ENCODE assay signal across 33 mouse cellular contexts in the genomic region with DNA sequence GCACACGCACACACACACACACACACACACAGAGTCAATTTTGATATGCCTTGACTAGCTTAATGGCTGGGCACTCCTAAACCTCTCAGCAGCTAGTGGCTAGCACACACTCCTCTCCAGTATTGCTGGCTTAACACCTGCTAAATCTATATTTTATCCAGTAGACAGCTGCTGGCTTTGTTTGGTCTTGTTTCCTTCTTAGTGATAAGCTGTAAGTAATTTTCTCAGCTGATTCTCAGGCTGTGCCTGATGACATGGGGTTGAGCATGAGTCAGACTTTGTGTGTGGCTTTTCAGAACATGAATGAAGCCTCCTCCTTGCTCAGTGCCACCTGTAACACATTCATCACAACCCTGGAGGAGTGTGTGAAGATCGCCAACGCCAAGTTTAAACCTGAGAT. TPM values are rescaled to one million over a fixed set of nuclear protein-coding genes. Genes with fewer than 3 reads are reported as not detected.
A peak's percentile ranks its signal among the peaks of the same experiment; 100 is the strongest.
DNase-seq lines count a peak whose midpoint lies in the region; ATAC-seq and TF ChIP-seq lines count a peak whose summit lies in the region.
"Had no signal": no experiment of that assay in that cellular context is flagged by ENCODE, and none has a peak within 500 bp of the region (broad histone marks: within the 10 kb centered on the region; RNA-seq: fewer than 3 reads in every experiment).

No protein-coding gene starts in this region.

- H3K27me3 ChIP-seq in heart, embryonic 10.5 days (ENCODE audit: insufficient read depth, poor library complexity, severe bottlenecking) = no peaks in the 10 kb centered on the region
- H3K27me3 ChIP-seq in MEL (ENCODE audit: control insufficient read depth in 1 of 2, insufficient read depth in 2 of 2, low read length in 2 of 2) = no peaks in the 10 kb centered on the region
- no peaks in the 10 kb centered on the region for H3K27me3 ChIP-seq in stomach, postnatal 0 days (ENCODE audit: control insufficient read depth, insufficient read depth, low read length)
- H3K27me3 ChIP-seq: embryonic facial prominence, embryonic 15.5 days; forebrain, embryonic 13.5 days; hindbrain, embryonic 13.5 days; liver, embryonic 12.5 days; megakaryocyte, embryonic 14.5 days; midbrain, embryonic 13.5 days; neural tube, embryonic 15.5 days; Patski had no signal

- peak in 1 of 2 experiments; percentile 50; a peak in 2 of 4 replicates for TF ChIP-seq EP300 in MEL (IDR thresholded peaks at IDR 0.05; ENCODE audit: low read depth in 1 of 2, low read length in 2 of 2)
- TF ChIP-seq EP300 in stomach, postnatal 0 days (optimal IDR thresholded peaks at IDR 0.05) = no peak

- peaks cover 75% of the 10 kb centered on the region for H3K36me3 ChIP-seq in heart, embryonic 10.5 days
- peaks cover 22 to 47% of the 10 kb centered on the region in 2 experiments for H3K36me3 ChIP-seq in MEL (ENCODE audit: control insufficient read depth in 1 of 2, insufficient read depth in 2 of 2, low read length in 2 of 2)
- peaks cover 10% of the 10 kb centered on the region for H3K36me3 ChIP-seq in stomach, postnatal 0 days (ENCODE audit: control insufficient read depth, insufficient read depth, low read length)

- 92% methylated on average over 3 of the region's 3 CpGs for WGBS in heart, embryonic 10.5 days
- WGBS in stomach, postnatal 0 days = 65% methylated on average over 3 of the region's 3 CpGs

- no peak for TF ChIP-seq CTCF in MEL (IDR thresholded peaks at IDR 0.05 in 2 of 3, conservative IDR thresholded peaks at IDR 0.05 in 1 of 3; ENCODE audit: control insufficient read depth in 1 of 3, insufficient read depth in 1 of 3, low read depth in 2 of 3, low read length in 3 of 3, poor library complexity in 1 of 3, severe bottlenecking in 1 of 3)
- no peak for TF ChIP-seq CTCF in stomach, postnatal 0 days (IDR thresholded peaks at IDR 0.05; ENCODE audit: low read depth)

- H3K4me3 ChIP-seq in heart, embryonic 10.5 days = no peak overlapping the region
- no peak overlapping the region for H3K4me3 ChIP-seq in MEL (ENCODE audit: control insufficient read depth in 1 of 2, insufficient read depth in 1 of 2, low read depth in 2 of 2, low read length in 2 of 2)
- H3K4me3 ChIP-seq in stomach, postnatal 0 days (ENCODE audit: low read depth, low read length) = no peak overlapping the region
- H3K4me3 ChIP-seq: embryonic facial prominence, embryonic 15.5 days; forebrain, embryonic 13.5 days; hindbrain, embryonic 13.5 days; liver, embryonic 12.5 days; megakaryocyte, embryonic 14.5 days; midbrain, embryonic 13.5 days; neural tube, embryonic 15.5 days had no signal

- no peak overlapping the region for H3K27ac ChIP-seq in heart, embryonic 10.5 days
- H3K27ac ChIP-seq in MEL (ENCODE audit: control insufficient read depth, low read depth, low read length) = peak overlapping the region; percentile 49
- no peak overlapping the region for H3K27ac ChIP-seq in stomach, postnatal 0 days (replicated peaks)
- H3K27ac ChIP-seq: embryonic facial prominence, embryonic 15.5 days; forebrain, embryonic 13.5 days; hindbrain, embryonic 13.5 days; liver, embryonic 12.5 days; midbrain, embryonic 13.5 days; neural tube, embryonic 15.5 days had no signal

- H3K4me2 ChIP-seq in stomach, postnatal 0 days (replicated peaks; ENCODE audit: low read depth) = no peak overlapping the region
- H3K4me2 ChIP-seq: embryonic facial prominence, embryonic 15.5 days; forebrain, embryonic 13.5 days; heart, embryonic 11.5 days; hindbrain, embryonic 13.5 days; liver, embryonic 12.5 days; midbrain, embryonic 13.5 days; neural tube, embryonic 15.5 days had no signal

- H3K79me2 ChIP-seq in MEL (ENCODE audit: control insufficient read depth, insufficient read depth, low read length, poor library complexity) = peaks cover 2% of the 10 kb centered on the region; the same call in 1 of the 2 replicates

- H3K4me1 ChIP-seq in heart, embryonic 10.5 days = peaks cover 15% of the 10 kb centered on the region
- H3K4me1 ChIP-seq in MEL (ENCODE audit: control insufficient read depth in 1 of 2, insufficient read depth in 2 of 2, low read length in 2 of 2) = peaks cover 25 to 32% of the 10 kb centered on the region in 2 experiments
- H3K4me1 ChIP-seq in stomach, postnatal 0 days (replicated peaks; ENCODE audit: control insufficient read depth, insufficient read depth) = no peaks in the 10 kb centered on the region
- H3K4me1 ChIP-seq: embryonic facial prominence, embryonic 15.5 days; forebrain, embryonic 13.5 days; hindbrain, embryonic 13.5 days; midbrain, embryonic 13.5 days; neural tube, embryonic 15.5 days had no signal

- DNase-seq in heart, embryonic 10.5 days (ENCODE audit: low spot score) = peak; percentile 66
- no peak for DNase-seq in heart, adult 18-20 months
- peak; percentile 59 for DNase-seq in MEL (ENCODE audit: low read depth, low spot score)
- DNase-seq in stomach, postnatal 0 days (ENCODE audit: low spot score) = no peak
- no peak for DNase-seq in natural killer cell, adult 2 months (ENCODE audit: low spot score in 2 of 2)
- no peak for DNase-seq in thymus, postnatal 0 days (ENCODE audit: low spot score)
- DNase-seq: adrenal gland, postnatal 10 days; cerebellum, adult 11-12 months; cerebellum, postnatal 10 days; heart, postnatal 4 days; kidney, adult 9 months; kidney, postnatal 10 days; layer of hippocampus, adult 9-11 months; liver, postnatal 0 days; lung, postnatal 36 days; retina, postnatal 1 day; spleen, adult 18-20 months; thymus, postnatal 14 days had no signal

- no peaks in the 10 kb centered on the region for H3K9me3 ChIP-seq in heart, embryonic 10.5 days
- no peaks in the 10 kb centered on the region for H3K9me3 ChIP-seq in MEL (replicated peaks; ENCODE audit: insufficient read depth, low read length)
- no peaks in the 10 kb centered on the region for H3K9me3 ChIP-seq in stomach, postnatal 0 days (ENCODE audit: control insufficient read depth, low read length)
- H3K9me3 ChIP-seq: embryonic facial prominence, embryonic 15.5 days; forebrain, embryonic 13.5 days; G1E; hindbrain, embryonic 13.5 days; liver, embryonic 12.5 days; megakaryocyte, embryonic 14.5 days; midbrain, embryonic 13.5 days; neural tube, embryonic 15.5 days had no signal

- H3K9ac ChIP-seq in MEL (ENCODE audit: control insufficient read depth, low read depth, low read length, poor library complexity, severe bottlenecking) = no peak overlapping the region
- no peak overlapping the region for H3K9ac ChIP-seq in stomach, postnatal 0 days (ENCODE audit: low read length)
- H3K9ac ChIP-seq: embryonic facial prominence, embryonic 15.5 days; forebrain, embryonic 13.5 days; hindbrain, embryonic 13.5 days; liver, embryonic 12.5 days; liver, postnatal 0 days; midbrain, embryonic 13.5 days; neural tube, embryonic 15.5 days had no signal

- TF ChIP-seq POLR2A in MEL (IDR thresholded peaks at IDR 0.05; ENCODE audit: control insufficient read depth in 1 of 2, insufficient read depth in 1 of 2, low read depth in 1 of 2, low read length in 2 of 2, poor library complexity in 1 of 2) = no peak

- ATAC-seq in megakaryocyte-erythroid progenitor cell, adult 5-6 weeks (replicated peaks; ENCODE audit: low FRiP score, low TSS enrichment, poor library complexity, severe bottlenecking) = peak; percentile 39
- ATAC-seq in stomach, postnatal 0 days (ENCODE audit: low FRiP score, low TSS enrichment) = peak; percentile 66
- ATAC-seq: forebrain, embryonic 13.5 days; intestine, embryonic 16.5 days; liver, embryonic 12.5 days; liver, postnatal 0 days; midbrain, embryonic 13.5 days; Patski had no signal

- no peak for TF ChIP-seq RAD21 in MEL (IDR thresholded peaks at IDR 0.05; ENCODE audit: low read depth, low read length)

RNA-seq across cellular contexts. Expression of a gene that starts 11.9 kb away (rescaled TPM):
- polyA plus RNA-seq in heart, embryonic 10.5 days (2016; fragmentation: Nextera tagmentation; extraction: Ambion mirVana) = 8.9 and 11.7 TPM in 2 replicates
- total RNA-seq in heart, adult 18-20 months (2021) = 10 to 100 TPM; 19.9 to 22.5 TPM
- total RNA-seq in MEL (2012; rRNA removed) = 15.1 and 20.5 TPM in 2 replicates
- 10 to 100 TPM in 1 of 2 experiments, not detected in 1; 23.4 TPM for polyA plus RNA-seq in MEL (2012; ENCODE audit: insufficient read depth in 1 of 2, insufficient read length in 2 of 2, low read depth in 1 of 2, low replicate concordance in 2 of 2, missing spikeins in 1 of 2)
- 19.8 and 23.7 TPM in 2 replicates for total RNA-seq in megakaryocyte-erythroid progenitor cell, adult 5-6 weeks (2014; fragmentation: Nextera tagmentation)
- 20.4 and 21.8 TPM in 2 replicates for total RNA-seq in megakaryocyte-erythroid progenitor cell, adult 5-6 weeks (2017)
- polyA plus RNA-seq in stomach, postnatal 0 days (2015; fragmentation: Nextera tagmentation; extraction: Ambion mirVana) = 7.5 and 7.7 TPM in 2 replicates
- 10.2 and 11.0 TPM in 2 replicates for polyA plus RNA-seq in thymus, postnatal 0 days (2015; fragmentation: Nextera tagmentation; extraction: Ambion mirVana)

RNA-seq across cellular contexts. Expression of a gene that starts 14.1 kb away (rescaled TPM):
- polyA plus RNA-seq in heart, embryonic 10.5 days (2016; fragmentation: Nextera tagmentation; extraction: Ambion mirVana) = 33.4 and 41.7 TPM in 2 replicates
- total RNA-seq in heart, adult 18-20 months (2021) = 10 to 100 TPM; 21.8 to 25.2 TPM
- total RNA-seq in MEL (2012; rRNA removed) = 0.98 and 1.8 TPM in 2 replicates
- 1 to 10 TPM in 1 of 2 experiments, not detected in 1; 1.1 TPM for polyA plus RNA-seq in MEL (2012; ENCODE audit: insufficient read depth in 1 of 2, insufficient read length in 2 of 2, low read depth in 1 of 2, low replicate concordance in 2 of 2, missing spikeins in 1 of 2)
- total RNA-seq in megakaryocyte-erythroid progenitor cell, adult 5-6 weeks (2014; fragmentation: Nextera tagmentation) = 6.6 and 6.7 TPM in 2 replicates
- total RNA-seq in megakaryocyte-erythroid progenitor cell, adult 5-6 weeks (2017) = 8.6 and 13.0 TPM in 2 replicates
- polyA plus RNA-seq in stomach, postnatal 0 days (2015; fragmentation: Nextera tagmentation; extraction: Ambion mirVana) = 56.8 and 67.1 TPM in 2 replicates
- polyA plus RNA-seq in thymus, postnatal 0 days (2015; fragmentation: Nextera tagmentation; extraction: Ambion mirVana) = 14.2 and 14.4 TPM in 2 replicates

RNA-seq across cellular contexts. Expression of a gene that starts 38.7 kb away (rescaled TPM):
- polyA plus RNA-seq in heart, embryonic 10.5 days (2016; fragmentation: Nextera tagmentation; extraction: Ambion mirVana) = 0.11 and 0.25 TPM in 2 replicates
- total RNA-seq in heart, adult 18-20 months (2021) = not detected
- not detected in 2 replicates for total RNA-seq in MEL (2012; rRNA removed)
- under 1 TPM in 1 of 2 experiments, not detected in 1; 0.07 TPM for polyA plus RNA-seq in MEL (2012; ENCODE audit: insufficient read depth in 1 of 2, insufficient read length in 2 of 2, low read depth in 1 of 2, low replicate concordance in 2 of 2, missing spikeins in 1 of 2)
- not detected in 2 replicates for total RNA-seq in megakaryocyte-erythroid progenitor cell, adult 5-6 weeks (2014; fragmentation: Nextera tagmentation)
- total RNA-seq in megakaryocyte-erythroid progenitor cell, adult 5-6 weeks (2017) = not detected in 2 replicates
- 0.07 and 0.21 TPM in 2 replicates for polyA plus RNA-seq in stomach, postnatal 0 days (2015; fragmentation: Nextera tagmentation; extraction: Ambion mirVana)
- 0.12 and 0.21 TPM in 2 replicates for polyA plus RNA-seq in thymus, postnatal 0 days (2015; fragmentation: Nextera tagmentation; extraction: Ambion mirVana)
- total RNA-seq: common myeloid progenitor, adult 5-6 weeks; gastrocnemius, adult 8-10 months; heart, postnatal 4 days had no signal
- polyA plus RNA-seq: G1E; gonadal fat pad, adult 2 months; intestine, embryonic 16.5 days; liver, embryonic 12.5 days; liver, postnatal 0 days had no signal

RNA-seq across cellular contexts. Expression of a gene that starts 39.2 kb away (rescaled TPM):
- 37.4 and 49.9 TPM in 2 replicates for polyA plus RNA-seq in heart, embryonic 10.5 days (2016; fragmentation: Nextera tagmentation; extraction: Ambion mirVana)
- 10 to 100 TPM; 14.3 to 15.2 TPM for total RNA-seq in heart, adult 18-20 months (2021)
- 15.7 and 18.8 TPM in 2 replicates for total RNA-seq in MEL (2012; rRNA removed)
- polyA plus RNA-seq in MEL (2012; ENCODE audit: insufficient read depth in 1 of 2, insufficient read length in 2 of 2, low read depth in 1 of 2, low replicate concordance in 2 of 2, missing spikeins in 1 of 2) = 10 to 100 TPM in 1 of 2 experiments, not detected in 1; 21.5 TPM
- total RNA-seq in megakaryocyte-erythroid progenitor cell, adult 5-6 weeks (2014; fragmentation: Nextera tagmentation) = 27.0 and 31.1 TPM in 2 replicates
- 15.2 and 20.2 TPM in 2 replicates for total RNA-seq in megakaryocyte-erythroid progenitor cell, adult 5-6 weeks (2017)
- polyA plus RNA-seq in stomach, postnatal 0 days (2015; fragmentation: Nextera tagmentation; extraction: Ambion mirVana) = 26.7 and 29.7 TPM in 2 replicates
- polyA plus RNA-seq in thymus, postnatal 0 days (2015; fragmentation: Nextera tagmentation; extraction: Ambion mirVana) = 15.4 and 18.6 TPM in 2 replicates

Comparison
In these comparisons a context has a peak if more than half of its experiments do, and no peak if none do; other contexts are left out.
1. DNase-seq: peak in heart, embryonic 10.5 days (single experiment) and MEL (single experiment); none in heart, adult 18-20 months (0 of 2), stomach, postnatal 0 days (single experiment), natural killer cell, adult 2 months (0 of 2) and thymus, postnatal 0 days (single experiment).